Mouse (Mus musculus): Measurements from ENCODE around the gene Galnt7. TPM values are rescaled to one million over a fixed set of nuclear protein-coding genes. Genes with fewer than 3 reads are reported as not detected.

Galnt7 gene
- total RNA-seq, 2 experiments from 2014 or later, result 3.5 to 4.9 TPM

GRCm38 (mm10) chr8:57636281-57636680 is 16.6 kb downstream of the Galnt7 start:
- intact Hi-C loops (cut with DNase I; ENCODE audit: low total_unique reads), result no loop called here

GRCm38 (mm10) chr8:57631780-57632179 is 21.1 kb downstream of the Galnt7 start:
- intact Hi-C loops (cut with DNase I; ENCODE audit: low total_unique reads), result no loop called here
- DNase-seq, result no peak

More at GRCm38 (mm10) chr8:57636281-57636680, 16.6 kb downstream of the Galnt7 start:
- DNase-seq, result no peak

DNA sequence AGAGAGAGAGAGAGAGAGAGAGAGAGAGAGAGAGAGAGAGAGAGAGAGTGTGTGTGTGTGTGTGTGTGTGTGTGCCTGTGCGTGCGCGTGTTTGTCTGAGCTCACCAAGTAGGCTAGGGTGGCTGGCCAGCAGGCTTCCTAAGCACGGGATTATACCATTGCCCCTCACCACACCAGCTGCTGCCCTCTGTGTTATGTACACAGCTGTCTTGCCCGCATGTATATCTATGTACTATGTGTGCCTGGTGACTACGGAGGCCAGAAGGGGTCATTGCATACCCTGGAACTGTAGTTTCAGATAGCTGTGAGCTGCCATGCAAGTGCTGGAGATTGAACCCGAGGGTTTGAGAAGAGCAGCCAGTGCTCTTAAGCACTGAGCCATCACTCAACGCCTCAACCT is 22.7 kb downstream of the Galnt7 start:
- DNase-seq, result no peak
- intact Hi-C loops (cut with DNase I; ENCODE audit: low total_unique reads), result no loop called here

GRCm38 (mm10) chr8:57628787-57629664 is 23.8 kb downstream of the Galnt7 start:
- DNase-seq, result no peak
- intact Hi-C loops (cut with DNase I; ENCODE audit: low total_unique reads), result no loop called here

- DNase-seq, result no peak
- intact Hi-C loops (cut with DNase I; ENCODE audit: low total_unique reads), result no loop called here
Observed at GRCm38 (mm10) chr8:57627946-57628786, 24.7 kb downstream of the Galnt7 start.

DNA sequence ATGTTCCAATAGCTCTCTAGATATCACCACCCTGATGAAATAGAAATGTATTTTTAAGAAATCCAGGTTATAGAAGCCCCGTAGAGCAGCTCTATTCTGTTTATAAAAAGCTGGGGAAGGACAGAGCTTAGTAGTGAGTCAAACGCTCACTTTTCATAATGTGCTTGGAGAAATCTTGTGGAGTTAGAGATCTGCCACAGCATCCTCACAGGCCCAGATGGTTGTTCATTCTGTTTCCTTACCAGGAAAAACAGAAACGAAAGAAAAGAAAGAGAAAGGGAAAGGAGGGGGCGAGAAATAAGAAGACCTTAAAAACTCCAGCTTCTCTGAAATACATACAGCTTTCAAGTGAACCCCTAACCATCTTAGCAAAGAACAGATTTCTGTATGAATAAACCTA is 28.9 kb downstream of the Galnt7 start:
- no peak for DNase-seq
- intact Hi-C loops (cut with DNase I; ENCODE audit: low total_unique reads), result no loop called here

DNA sequence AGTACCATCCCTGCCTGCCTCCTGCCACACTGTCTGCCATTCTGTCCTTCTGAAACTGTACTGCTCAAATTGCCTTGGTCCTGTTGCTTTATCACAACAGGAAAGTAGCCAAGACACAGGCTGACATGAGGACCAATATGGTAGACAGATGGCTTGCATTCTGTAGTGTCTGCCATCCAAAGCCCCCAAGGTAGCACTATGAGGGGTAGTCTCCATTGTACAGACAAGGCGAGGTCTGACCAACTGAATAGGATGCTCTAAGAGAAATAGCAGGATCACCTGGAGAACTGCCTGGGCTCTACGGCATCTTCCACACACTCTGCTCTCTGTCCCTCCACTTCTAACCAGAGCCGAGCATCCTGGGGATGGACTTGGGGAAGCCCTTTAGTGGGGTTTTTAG is 29.8 kb downstream of the Galnt7 start:
- intact Hi-C loops (cut with DNase I; ENCODE audit: low total_unique reads), result no loop called here

GRCm38 (mm10) chr8:57616965-57617364 is 35.9 kb downstream of the Galnt7 start:
- intact Hi-C loops (cut with DNase I; ENCODE audit: low total_unique reads), result no loop called here
- no peak for DNase-seq

More for the DNA sequence above, 29.8 kb downstream of the Galnt7 start:
- no peak for DNase-seq

- intact Hi-C loops (cut with DNase I; ENCODE audit: low total_unique reads), result no loop called here
- peak; percentile 24 for DNase-seq
Observed at GRCm38 (mm10) chr8:57615016-57615657, 37.7 kb downstream of the Galnt7 start.

- DNase-seq, result no peak
- intact Hi-C loops (cut with DNase I; ENCODE audit: low total_unique reads), result no loop called here
Observed at GRCm38 (mm10) chr8:57611419-57611977, 41.3 kb downstream of the Galnt7 start.

GRCm38 (mm10) chr8:57610706-57611418 is 42.0 kb downstream of the Galnt7 start:
- intact Hi-C loops (cut with DNase I; ENCODE audit: low total_unique reads), result no loop called here
- peak; percentile 68 for DNase-seq

DNA sequence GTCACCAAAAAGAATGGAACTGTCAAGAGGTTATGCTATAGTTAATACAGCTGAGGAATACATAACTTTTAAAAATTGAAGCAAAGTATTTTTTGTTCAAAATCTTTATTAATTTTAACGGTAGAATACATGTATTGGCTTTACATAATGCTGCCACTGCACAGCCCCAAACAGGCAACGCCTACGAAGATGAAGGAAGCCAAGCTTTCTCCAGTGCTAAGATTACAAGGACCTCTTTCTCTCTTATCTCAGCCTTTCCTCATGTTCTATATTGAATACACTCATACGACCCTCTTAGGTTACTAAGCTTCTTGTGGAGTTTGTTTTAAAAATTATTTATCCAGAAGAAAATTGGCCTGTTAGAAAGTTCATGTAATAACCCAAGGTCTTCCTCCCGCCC is 50.3 kb downstream of the Galnt7 start:
- no peak for DNase-seq
- intact Hi-C loops (cut with DNase I; ENCODE audit: low total_unique reads), result no loop called here

GRCm38 (mm10) chr8:57601987-57602418 is 50.8 kb downstream of the Galnt7 start:
- no peak for DNase-seq
- intact Hi-C loops (cut with DNase I; ENCODE audit: low total_unique reads), result no loop called here

DNA sequence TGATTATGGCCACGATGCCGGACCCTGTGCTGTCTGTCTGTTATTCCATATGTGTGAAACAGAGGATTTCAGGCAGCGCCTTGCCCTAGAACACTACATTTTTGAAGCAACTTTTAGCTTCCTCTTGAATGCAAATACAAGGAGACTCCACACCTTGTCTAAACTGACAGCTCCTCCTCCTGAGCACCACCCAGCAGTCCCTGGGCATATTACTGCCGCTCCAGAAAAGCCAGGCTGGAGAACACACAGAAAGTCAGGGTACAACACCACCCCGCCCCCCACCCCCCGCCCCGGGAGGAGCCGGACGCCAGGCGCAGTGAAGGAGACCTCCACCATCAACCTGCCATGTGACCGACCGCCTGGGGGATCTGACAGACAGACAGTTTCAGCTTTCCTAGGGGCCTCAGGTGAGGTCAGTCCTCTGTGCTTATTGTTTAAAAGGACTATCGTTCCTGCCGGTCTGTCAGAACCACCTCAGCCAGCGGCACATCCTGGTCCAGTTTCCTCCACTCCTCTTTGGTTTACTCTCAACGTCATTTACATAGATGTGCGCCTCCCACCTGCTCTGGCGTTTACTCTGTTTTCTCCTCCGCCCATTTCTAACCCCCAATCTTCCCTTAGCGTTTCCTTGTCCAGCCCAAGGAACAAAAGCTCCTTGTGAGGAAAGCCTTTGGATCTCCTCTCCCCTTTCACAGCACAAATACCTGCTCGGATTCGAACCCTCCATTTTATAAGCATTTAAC is 52.8 kb downstream of the Galnt7 start:
- DNase-seq, result no peak
- intact Hi-C loops (cut with DNase I; ENCODE audit: low total_unique reads), result no loop called here

GRCm38 (mm10) chr8:57595853-57596252 is 57.0 kb downstream of the Galnt7 start:
- intact Hi-C loops (cut with DNase I; ENCODE audit: low total_unique reads), result no loop called here
- DNase-seq, result no peak

- intact Hi-C loops (cut with DNase I; ENCODE audit: low total_unique reads), result no loop called here
- DNase-seq, result no peak
Observed at GRCm38 (mm10) chr8:57594175-57594885, 58.5 kb downstream of the Galnt7 start.

GRCm38 (mm10) chr8:57592604-57593003 is 60.2 kb downstream of the Galnt7 start:
- no peak for DNase-seq
- intact Hi-C loops (cut with DNase I; ENCODE audit: low total_unique reads), result no loop called here

DNA sequence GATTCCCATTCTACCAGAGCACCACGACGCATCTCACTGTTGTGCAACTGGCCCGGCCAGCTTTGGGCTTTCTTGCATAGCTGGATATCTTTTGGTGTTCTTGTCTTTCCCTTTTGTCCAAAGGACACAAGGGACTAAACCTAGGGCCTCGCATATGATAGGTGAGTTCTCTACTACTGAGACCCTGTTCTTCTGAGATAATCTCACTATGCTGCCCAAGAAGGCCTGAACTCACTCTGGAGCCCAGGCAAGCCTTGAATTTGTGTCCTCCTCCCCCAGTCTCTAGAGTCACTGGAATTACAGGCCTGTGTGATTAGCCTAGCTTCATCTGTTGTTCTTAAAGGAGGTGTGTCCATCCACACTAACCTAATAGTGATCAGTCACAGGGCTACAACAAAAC is 61.2 kb downstream of the Galnt7 start:
- DNase-seq, result no peak

More for the DNA sequence above, 61.2 kb downstream of the Galnt7 start:
- intact Hi-C loops (cut with DNase I; ENCODE audit: low total_unique reads), result no loop called here

Data from gastrocnemius, postnatal 14 days (tissue).